Mouse (Mus musculus): Measurements from ENCODE around the gene Dlat.

DNA sequence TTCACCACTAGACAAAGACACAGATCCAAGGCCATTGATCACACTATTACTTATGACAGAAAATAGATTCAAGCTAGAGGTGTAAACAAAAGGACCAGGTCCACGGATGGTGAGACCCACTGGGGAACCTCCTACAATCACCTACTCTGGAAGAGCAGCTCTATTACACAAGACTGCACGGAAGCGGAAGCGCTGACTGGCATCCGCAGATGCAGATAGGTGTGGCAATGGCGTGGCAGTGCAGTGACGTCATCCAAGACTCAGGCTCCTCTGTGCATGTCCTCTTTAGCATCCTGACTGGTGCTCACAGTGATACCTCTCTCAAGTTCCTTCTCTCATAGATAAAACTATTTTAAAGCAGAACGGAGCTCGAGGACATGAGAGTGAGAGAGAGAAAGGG lies 66.6 kb downstream of the Dlat start:
- TF ChIP-seq CTCF (conservative IDR thresholded peaks at IDR 0.05; ENCODE audit: low read length) (no peak), POU5F1 (IDR thresholded peaks at IDR 0.05; ENCODE audit: borderline replicate concordance, low read length) (no peak)
